Mouse (Mus musculus) myocyte (in vitro differentiated cells): Measurements from ENCODE around the gene Hist1h2bf. TPM values are rescaled to one million over a fixed set of nuclear protein-coding genes. Genes with fewer than 3 reads are reported as not detected.
A peak's percentile ranks its signal among the peaks of the same experiment; 100 is the strongest.

Source experiments
- H3K27me3 ChIP-seq: one replicate; pipeline ENCODE4 v1.6.1; 2011; ENCODE audit not compliant: control insufficient read depth, insufficient read depth, insufficient read length
- H3K36me3 ChIP-seq: one replicate; pipeline ENCODE4 v1.6.1; 2011; ENCODE audit not compliant: control insufficient read depth, insufficient read depth
- H3K4me2 ChIP-seq: one replicate; pipeline ENCODE4 v1.6.1; 2011; ENCODE audit warnings: low read depth, control low read depth
- H3K4me3 ChIP-seq: one replicate; pipeline ENCODE4 v1.5.1; 2011; ENCODE audit warnings: mild to moderate bottlenecking, control low read depth, moderate library complexity
- H3K79me2 ChIP-seq: one replicate; pipeline ENCODE4 v1.6.1; 2011; ENCODE audit not compliant: control insufficient read depth, insufficient read depth
- H3ac ChIP-seq: one replicate; pipeline ENCODE4 v1.6.1; 2011; ENCODE audit not compliant: control insufficient read depth, insufficient read length
- CEBPB ChIP-seq: IDR thresholded peaks from 2 replicates; pipeline ENCODE4 v1.6.1; 2011; ENCODE audit warnings: mild to moderate bottlenecking, moderate library complexity; ENCODE audit not compliant: poor library complexity, insufficient read depth, severe bottlenecking
- E2F4 ChIP-seq: IDR thresholded peaks from one replicate; pipeline ENCODE4 v1.6.1; 2011; ENCODE audit warnings: mild to moderate bottlenecking, control low read depth, moderate library complexity; ENCODE audit not compliant: insufficient read depth
- MAX ChIP-seq: IDR thresholded peaks from one replicate; pipeline ENCODE4 v1.6.1; 2011; ENCODE audit warnings: low read depth, mild to moderate bottlenecking, control low read depth
- MYOD1 ChIP-seq, 3 experiments: IDR thresholded peaks; one replicate each; pipeline ENCODE4 v1.6.1; 2011; ENCODE audit warnings: control low read depth in 2 of 3, low read depth in 2 of 3, mild to moderate bottlenecking in 2 of 3, moderate library complexity in 1 of 3; ENCODE audit not compliant: insufficient read length in 2 of 3, control insufficient read depth in 1 of 3
- MYOG ChIP-seq, 3 experiments: IDR thresholded peaks; one replicate each; pipeline ENCODE4 v1.6.1; 2011; ENCODE audit warnings: control low read depth in 2 of 3, low read depth in 2 of 3, mild to moderate bottlenecking in 2 of 3; ENCODE audit not compliant: insufficient read length in 2 of 3, control insufficient read depth in 1 of 3, insufficient read depth in 1 of 3
- POLR2A ChIP-seq: IDR thresholded peaks from one replicate; pipeline ENCODE4 v1.6.1; 2011; ENCODE audit warnings: low read depth, mild to moderate bottlenecking, control low read depth, moderate library complexity; ENCODE audit not compliant: insufficient read length
- POLR2AphosphoS2 ChIP-seq: IDR thresholded peaks from one replicate; pipeline ENCODE4 v1.6.1; 2011; ENCODE audit warnings: low read depth, control low read depth; ENCODE audit not compliant: insufficient read length
- REST ChIP-seq: IDR thresholded peaks from one replicate; pipeline ENCODE4 v1.6.1; 2011; ENCODE audit warnings: mild to moderate bottlenecking, control low read depth, moderate library complexity; ENCODE audit not compliant: insufficient read depth, insufficient read length
- SRF ChIP-seq: IDR thresholded peaks from one replicate; pipeline ENCODE4 v1.6.1; 2011; ENCODE audit warnings: low read depth; ENCODE audit not compliant: control insufficient read depth, insufficient read length
- TCF12 ChIP-seq: IDR thresholded peaks from one replicate; pipeline ENCODE4 v1.6.1; 2011; ENCODE audit warnings: mild to moderate bottlenecking, control low read depth; ENCODE audit not compliant: poor library complexity, insufficient read depth, severe bottlenecking
- TCF3 ChIP-seq: IDR thresholded peaks from one replicate; pipeline ENCODE4 v1.6.1; 2011; ENCODE audit warnings: low read depth, control low read depth; ENCODE audit not compliant: insufficient read length
- USF1 ChIP-seq: IDR thresholded peaks from one replicate; pipeline ENCODE4 v1.6.1; 2011; ENCODE audit warnings: low read depth, mild to moderate bottlenecking, control low read depth, moderate library complexity
- polyA plus RNA-seq: library from polyadenylated mRNA; unstranded; fragments of >200 nt; fragmentation: generic; extraction: Trizol; gene quantifications from one replicate; pipeline ENCODE4 v1.2.1, GENCODE M21; 2012; ENCODE audit warnings: missing spikeins

Hist1h2bf gene
- polyA plus RNA-seq, 1 experiment, result 2.1 TPM

DNA sequence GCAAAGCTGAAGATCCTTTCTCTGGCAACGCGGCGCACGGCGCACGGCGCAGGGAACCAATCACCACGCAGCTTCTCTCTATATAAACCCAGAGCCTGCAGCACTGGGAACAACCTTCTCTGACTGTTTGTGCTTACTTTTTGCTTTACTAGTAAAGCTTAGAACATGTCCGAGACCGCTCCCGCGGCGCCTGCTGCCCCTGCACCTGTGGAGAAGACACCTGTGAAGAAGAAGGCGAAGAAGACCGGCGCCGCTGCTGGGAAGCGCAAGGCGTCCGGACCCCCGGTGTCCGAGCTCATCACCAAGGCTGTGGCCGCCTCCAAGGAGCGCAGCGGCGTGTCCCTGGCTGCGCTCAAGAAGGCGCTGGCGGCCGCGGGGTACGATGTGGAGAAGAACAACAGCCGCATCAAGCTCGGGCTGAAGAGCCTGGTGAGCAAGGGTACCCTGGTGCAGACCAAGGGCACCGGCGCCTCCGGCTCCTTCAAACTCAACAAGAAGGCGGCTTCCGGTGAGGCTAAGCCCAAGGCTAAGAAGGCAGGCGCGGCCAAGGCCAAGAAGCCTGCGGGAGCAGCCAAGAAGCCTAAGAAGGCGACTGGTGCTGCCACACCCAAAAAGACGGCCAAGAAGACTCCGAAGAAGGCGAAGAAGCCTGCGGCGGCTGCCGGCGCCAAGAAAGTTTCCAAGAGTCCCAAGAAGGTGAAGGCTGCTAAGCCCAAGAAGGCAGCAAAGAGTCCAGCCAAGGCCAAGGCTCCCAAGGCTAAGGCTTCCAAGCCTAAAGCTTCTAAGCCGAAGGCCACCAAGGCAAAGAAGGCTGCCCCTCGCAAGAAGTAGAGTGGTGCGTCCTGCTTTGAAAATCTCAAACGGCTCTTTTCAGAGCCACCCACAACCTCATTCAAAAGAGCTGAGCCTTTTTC lies 18.8 kb downstream of the Hist1h2bf start:
- Histone ChIP-seq H3K27me3 (no peaks in the 10 kb centered on the region), H3ac (peak overlapping the region; percentile 9), H3K79me2 (no peaks in the 10 kb centered on the region), H3K36me3 (no peaks in the 10 kb centered on the region), H3K4me2 (peak overlapping the region; percentile 96), H3K4me3 (peak overlapping the region; percentile 52)
- peak; percentile 75 for TF ChIP-seq POLR2A
- TF ChIP-seq E2F4, result no peak
- TF ChIP-seq SRF, result no peak
- no peak for TF ChIP-seq REST
- TF ChIP-seq MYOD1 (IDR thresholded peaks at IDR 0.05; ENCODE audit: control insufficient read depth in 1 of 3, insufficient read length in 2 of 3, low read depth in 2 of 3), result no peak
- peak; percentile 26; the same call in 1 of the 2 replicates for TF ChIP-seq CEBPB
- peak in 1 of 3 experiments; percentile 1 for TF ChIP-seq MYOG (IDR thresholded peaks at IDR 0.05; ENCODE audit: control insufficient read depth in 1 of 3, insufficient read depth in 1 of 3, insufficient read length in 2 of 3, low read depth in 2 of 3)
- no peak for TF ChIP-seq USF1
- TF ChIP-seq TCF12, result no peak
- peak; percentile 93 for TF ChIP-seq POLR2AphosphoS2
- TF ChIP-seq MAX, result no peak
- no peak for TF ChIP-seq TCF3

DNA sequence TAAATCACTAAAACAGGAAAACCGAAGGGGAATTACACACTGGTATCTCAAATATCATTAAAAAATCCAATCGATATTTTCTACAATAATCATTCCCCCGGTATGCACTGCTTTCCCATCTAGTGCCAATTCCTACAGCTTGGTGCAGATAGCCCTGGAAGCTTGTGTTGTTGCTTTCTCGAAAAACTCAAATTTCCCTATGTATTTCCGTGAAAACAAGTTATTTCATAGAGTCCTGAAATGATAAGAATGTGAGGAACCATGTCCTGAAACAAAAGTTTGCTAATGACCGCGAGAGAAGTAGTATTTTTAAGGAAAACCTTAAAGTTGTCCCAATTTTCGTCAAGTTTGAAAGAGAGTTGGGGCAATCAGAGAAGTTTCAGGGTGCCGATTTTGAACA lies 19.6 kb downstream of the Hist1h2bf start:
- Histone ChIP-seq H3K4me3 (peak overlapping the region; percentile 52), H3ac (no peak overlapping the region)

DNA sequence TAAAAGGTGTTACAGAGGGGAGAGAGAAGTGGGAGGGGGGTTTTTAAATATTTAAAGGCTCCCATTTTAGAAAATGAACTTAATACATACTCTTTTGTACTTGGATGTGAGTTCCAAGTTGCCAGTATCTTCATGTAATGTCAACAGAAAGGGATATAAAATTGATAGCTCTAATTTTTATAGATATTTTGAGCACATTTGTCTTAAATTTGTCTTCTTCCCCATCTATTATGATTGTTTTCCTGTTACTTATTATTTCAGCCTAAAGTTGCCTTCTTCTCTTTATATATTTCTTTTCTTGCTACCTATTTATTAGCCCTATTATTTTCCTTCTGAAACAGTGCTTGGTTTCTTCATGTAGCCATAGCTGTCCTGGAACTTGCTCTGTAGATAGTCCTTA lies 21.0 kb downstream of the Hist1h2bf start, which contains the start of gene Hist1h1d:
Gene Hist1h1d, plus strand, starts transcription at position 301 of the 400 bp plus-strand sequence.
- TF ChIP-seq MAX (no peak), MYOD1 (IDR thresholded peaks at IDR 0.05; ENCODE audit: control insufficient read depth in 1 of 3, insufficient read length in 2 of 3, low read depth in 2 of 3) (no peak)
- H3K4me3 ChIP-seq, result no peak within 1 kb of the TSS
- no peak within 1 kb of the TSS for H3ac ChIP-seq
- peak within 1 kb of the TSS; percentile 96 for H3K4me2 ChIP-seq
- no peaks in the 10 kb centered on the region for H3K79me2 ChIP-seq
- H3K27me3 ChIP-seq, result no peaks in the 10 kb centered on the region
- no peaks in the 10 kb centered on the region for H3K36me3 ChIP-seq

More for the DNA sequence above, 19.6 kb downstream of the Hist1h2bf start:
- TF ChIP-seq MYOG (IDR thresholded peaks at IDR 0.05; ENCODE audit: control insufficient read depth in 1 of 3, insufficient read depth in 1 of 3, insufficient read length in 2 of 3, low read depth in 2 of 3), result no peak
- no peak for TF ChIP-seq MAX
- TF ChIP-seq REST, result no peak
- no peak for TF ChIP-seq CEBPB
- no peak for TF ChIP-seq USF1
- TF ChIP-seq E2F4, result no peak
- TF ChIP-seq POLR2A, result no peak
- no peak for TF ChIP-seq TCF12
- TF ChIP-seq MYOD1 (IDR thresholded peaks at IDR 0.05; ENCODE audit: control insufficient read depth in 1 of 3, insufficient read length in 2 of 3, low read depth in 2 of 3), result no peak
- TF ChIP-seq POLR2AphosphoS2, result no peak
- no peak for TF ChIP-seq SRF
- TF ChIP-seq TCF3, result no peak
- Histone ChIP-seq H3K27me3 (no peaks in the 10 kb centered on the region), H3K4me2 (peak overlapping the region; percentile 96), H3K79me2 (no peaks in the 10 kb centered on the region), H3K36me3 (no peaks in the 10 kb centered on the region)

DNA sequence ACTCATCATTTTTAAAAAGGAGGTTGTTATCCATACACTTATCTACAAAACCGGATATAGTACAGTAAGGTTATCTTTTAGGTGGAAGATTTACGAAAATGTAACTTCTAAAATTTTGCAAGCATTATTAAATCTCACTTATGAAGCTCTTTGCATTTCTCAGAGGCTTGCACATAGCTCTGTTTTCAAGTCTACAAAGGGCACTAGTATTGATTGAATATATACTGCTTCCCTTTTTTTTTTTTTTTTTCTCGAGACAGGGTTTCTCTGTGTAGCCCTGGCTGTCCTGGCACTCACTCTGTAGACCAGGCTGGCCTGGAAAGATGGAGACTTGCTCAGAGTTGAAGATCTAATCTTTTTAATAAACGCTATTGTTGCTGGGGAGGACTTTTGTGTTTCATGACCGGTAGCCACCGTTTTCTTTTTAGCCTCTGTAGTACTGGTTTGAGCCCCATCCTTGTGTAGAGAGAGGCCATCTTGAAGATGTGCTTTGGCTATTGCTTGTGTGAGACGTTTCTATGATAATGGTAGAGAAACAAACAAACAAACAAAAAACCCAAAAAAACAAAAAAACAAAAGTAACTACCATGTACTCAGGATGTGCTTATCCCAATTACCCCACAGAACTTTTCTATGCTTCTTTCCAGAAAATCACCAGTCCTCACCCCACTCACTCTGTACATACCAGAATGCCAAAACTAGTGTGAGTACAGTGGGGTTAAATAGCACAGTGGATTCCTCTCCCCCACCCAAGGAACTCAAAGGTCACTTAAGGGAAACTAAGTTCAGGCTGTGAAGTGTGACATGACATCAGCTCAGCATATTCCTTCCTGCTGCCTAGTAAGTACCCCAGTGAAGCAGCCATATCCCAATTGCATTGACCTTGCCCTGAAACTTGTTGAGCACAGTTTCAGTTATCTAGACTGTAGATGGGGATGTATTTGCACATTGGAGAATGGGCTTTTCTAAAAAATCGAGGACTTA lies 21.8 kb downstream of the Hist1h2bf start:
- Histone ChIP-seq H3K4me3 (peak overlapping the region; percentile 17), H3K79me2 (no peaks in the 10 kb centered on the region)
- TF ChIP-seq SRF (no peak), CEBPB (no peak), MYOG (IDR thresholded peaks at IDR 0.05; ENCODE audit: control insufficient read depth in 1 of 3, insufficient read depth in 1 of 3, insufficient read length in 2 of 3, low read depth in 2 of 3) (no peak), TCF3 (no peak)

More for the DNA sequence above, 21.8 kb downstream of the Hist1h2bf start:
- Histone ChIP-seq H3K36me3 (no peaks in the 10 kb centered on the region), H3K4me2 (peak overlapping the region; percentile 62), H3K27me3 (no peaks in the 10 kb centered on the region), H3ac (no peak overlapping the region)
